Mouse (Mus musculus): ENCODE results near the gene Atp7a. TPM values are rescaled to one million over a fixed set of nuclear protein-coding genes. Genes with fewer than 3 reads are reported as not detected.

The Atp7a gene
- total RNA-seq, 4 experiments from 2014 or later, result 7.1 to 8.3 (median 7.6) TPM

DNA sequence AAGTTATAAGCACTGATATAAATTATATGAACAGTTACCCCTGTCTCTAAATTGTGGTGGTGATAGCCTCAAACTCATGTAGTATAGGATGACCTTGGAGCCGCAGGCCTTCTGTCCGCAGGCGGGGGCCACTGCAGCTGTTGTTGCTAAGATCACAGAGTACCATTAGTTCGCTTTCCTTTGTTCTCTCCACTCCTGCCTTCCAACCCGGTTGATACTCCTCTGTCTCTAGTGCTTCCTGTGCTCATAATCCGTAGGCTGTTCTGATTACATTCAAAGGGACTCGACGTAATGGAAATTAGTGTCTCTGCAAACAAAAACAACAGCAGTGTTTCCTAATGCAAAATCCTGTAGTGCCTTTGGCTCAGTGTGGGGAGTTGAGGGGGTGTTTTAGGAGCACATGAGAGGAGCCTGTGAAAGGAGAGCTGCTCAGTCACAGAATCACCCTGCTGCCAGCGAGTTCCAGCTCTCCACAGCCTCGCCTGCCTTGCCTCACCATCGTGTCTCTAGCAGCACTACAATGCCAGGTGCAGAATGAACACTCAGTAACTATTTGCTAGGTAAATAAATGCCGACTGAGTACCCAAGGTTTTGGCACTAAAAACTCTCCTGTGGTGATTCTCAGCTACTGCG, 53.9 kb downstream of the Atp7a start:
- DNase-seq (ENCODE audit: low spot score in 2 of 2), result no peak

- no peak for DNase-seq (ENCODE audit: low spot score in 2 of 2)
Observed at GRCm38 (mm10) chrX:106082518-106082917, 55.4 kb downstream of the Atp7a start.

DNA sequence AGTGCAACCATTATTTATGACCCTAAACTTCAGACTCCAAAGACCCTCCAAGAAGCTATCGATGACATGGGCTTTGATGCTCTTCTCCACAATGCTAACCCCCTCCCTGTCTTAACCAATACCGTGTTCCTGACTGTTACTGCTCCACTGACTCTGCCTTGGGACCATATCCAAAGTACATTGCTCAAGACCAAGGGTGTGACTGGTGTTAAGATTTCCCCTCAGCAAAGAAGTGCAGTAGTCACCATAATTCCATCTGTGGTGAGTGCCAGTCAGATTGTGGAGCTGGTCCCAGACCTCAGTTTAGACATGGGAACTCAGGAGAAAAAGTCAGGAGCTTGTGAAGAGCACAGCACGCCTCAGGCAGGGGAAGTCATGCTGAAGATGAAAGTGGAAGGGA, 58.1 kb downstream of the Atp7a start:
- DNase-seq (ENCODE audit: low spot score in 2 of 2), result peak; percentile 6 to 9

DNA sequence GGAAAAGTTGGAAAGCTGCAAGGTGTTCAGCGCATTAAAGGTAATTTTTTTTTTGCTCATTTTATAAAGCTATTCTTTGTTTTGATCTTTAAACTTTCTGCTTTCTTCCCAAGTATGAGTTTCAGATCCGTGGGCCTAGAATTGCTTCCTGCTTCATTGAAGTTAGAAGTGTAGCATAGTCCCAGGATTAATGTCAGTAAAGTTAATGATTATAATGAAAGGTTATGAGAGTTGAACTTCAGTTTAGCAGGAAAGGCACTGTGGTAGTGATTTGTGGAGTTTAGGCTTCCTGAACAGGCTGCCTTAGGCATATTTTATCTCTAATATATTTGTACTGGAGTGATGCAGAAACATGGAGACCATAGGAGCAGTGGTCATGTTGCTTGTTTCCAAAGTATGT, 58.5 kb downstream of the Atp7a start:
- DNase-seq (ENCODE audit: low spot score in 2 of 2), result no peak

- no peak for DNase-seq (ENCODE audit: low spot score in 2 of 2)
Observed at GRCm38 (mm10) chrX:106092939-106093338, 65.9 kb downstream of the Atp7a start.

DNA sequence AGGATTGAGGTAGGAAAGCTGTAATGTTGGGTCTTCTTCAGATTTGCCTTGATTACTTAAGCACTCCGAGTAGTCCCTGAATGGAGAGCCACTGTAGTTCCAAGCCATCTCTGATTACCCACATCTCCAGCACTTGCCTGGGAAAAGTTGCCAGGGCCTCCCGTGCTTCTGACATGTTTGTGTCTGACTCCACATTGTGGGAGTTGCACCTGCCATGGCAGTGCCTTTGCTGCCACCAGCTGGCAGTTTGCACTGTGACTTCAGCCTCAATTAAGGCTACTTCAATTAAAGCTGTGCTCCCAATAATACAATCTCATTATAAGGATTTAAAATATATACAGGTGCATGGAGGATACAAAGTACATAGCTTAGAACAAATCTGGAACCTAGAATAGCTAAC, 78.4 kb downstream of the Atp7a start:
- DNase-seq (ENCODE audit: low spot score in 2 of 2), result peak; percentile 5 to 17

GRCm38 (mm10) chrX:106113881-106114280, 86.8 kb downstream of the Atp7a start:
- DNase-seq (ENCODE audit: low spot score in 2 of 2), result no peak

DNA sequence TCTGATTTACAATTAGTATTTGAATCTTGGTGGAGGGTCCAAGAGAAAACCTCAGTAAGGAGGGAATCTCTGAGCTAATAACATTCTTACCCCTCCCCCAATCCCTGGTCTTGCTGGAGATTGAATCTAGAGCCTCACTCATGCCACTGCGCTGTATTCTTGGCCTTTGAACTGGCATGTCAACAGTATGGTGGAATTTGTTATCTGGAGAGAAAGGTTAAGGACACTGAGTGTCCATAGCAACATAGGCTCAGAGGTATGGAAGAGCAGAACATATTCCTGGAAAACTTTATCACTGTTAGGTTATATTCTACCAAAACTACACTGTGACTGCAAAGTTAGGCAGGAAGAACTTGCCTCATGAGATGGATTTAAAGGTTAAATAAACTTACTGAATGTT, 87.6 kb downstream of the Atp7a start:
- no peak for DNase-seq (ENCODE audit: low spot score in 2 of 2)

DNA sequence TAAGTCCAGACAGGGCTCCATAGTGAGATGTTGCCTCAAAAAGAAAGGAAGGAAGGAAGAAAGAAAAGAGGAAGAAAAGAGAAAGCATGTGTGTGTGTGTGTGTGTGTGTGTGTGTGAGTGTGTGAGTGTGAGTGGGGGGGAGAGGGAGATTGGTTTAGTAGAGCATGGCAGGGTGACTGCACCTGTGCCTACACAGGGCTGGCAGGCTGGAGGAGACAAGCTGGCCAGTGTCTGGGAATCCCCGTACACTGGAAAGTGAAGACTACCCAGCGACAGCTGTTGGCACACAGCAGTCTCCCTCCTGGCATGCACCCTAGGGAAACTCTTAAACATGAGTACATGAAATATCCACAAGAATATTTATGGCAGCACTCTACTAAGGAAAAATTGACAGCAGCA, 95.7 kb downstream of the Atp7a start:
- DNase-seq (ENCODE audit: low spot score in 2 of 2), result no peak

DNA sequence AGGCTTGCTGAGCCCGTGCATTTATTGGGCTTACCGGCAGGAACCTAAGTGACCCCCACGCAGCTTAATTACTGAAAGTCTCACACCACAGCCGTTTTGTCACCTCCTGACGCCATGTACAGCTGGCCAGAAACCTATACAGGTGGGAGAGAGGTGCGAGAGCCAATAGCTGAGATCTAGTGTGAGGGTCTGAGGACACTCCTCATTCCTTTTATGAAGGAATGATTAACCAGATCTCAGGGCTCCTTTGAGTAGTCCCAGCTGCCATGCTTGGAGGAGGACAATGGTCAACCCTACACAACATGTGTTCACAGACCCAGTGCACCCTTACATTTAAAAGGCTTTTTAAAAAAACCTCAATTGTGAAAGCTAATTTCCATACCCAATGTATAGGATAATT, 101.2 kb downstream of the Atp7a start:
- DNase-seq (ENCODE audit: low spot score in 2 of 2), result no peak

- no peak for DNase-seq (ENCODE audit: low spot score in 2 of 2)
Observed at GRCm38 (mm10) chrX:106129877-106130276, 102.8 kb downstream of the Atp7a start.

DNA sequence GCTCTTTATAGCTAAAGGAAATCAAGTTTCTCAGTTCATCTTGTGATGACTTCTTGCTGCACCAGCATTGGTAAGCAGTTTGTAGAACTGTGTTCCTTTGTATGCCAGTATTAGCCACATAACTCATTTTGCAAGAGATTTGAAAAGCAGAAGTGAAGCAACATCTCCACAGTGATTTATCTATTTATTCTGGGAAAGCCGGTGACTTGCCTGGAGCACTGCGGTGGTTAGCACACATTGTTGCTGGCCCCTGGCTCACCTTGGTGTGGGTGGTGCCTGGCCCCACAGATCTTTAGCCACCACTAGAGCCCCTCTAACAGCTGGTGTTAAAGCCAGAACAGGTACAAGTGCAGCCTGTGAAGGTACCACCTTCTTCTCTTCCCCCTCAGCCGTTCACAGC, 107.8 kb downstream of the Atp7a start:
- DNase-seq (ENCODE audit: low spot score in 2 of 2), result no peak

- no peak for DNase-seq (ENCODE audit: low spot score in 2 of 2)
Observed at GRCm38 (mm10) chrX:106135484-106135883, 108.4 kb downstream of the Atp7a start.

GRCm38 (mm10) chrX:106135916-106136575, 109.0 kb downstream of the Atp7a start:
- DNase-seq (ENCODE audit: low spot score in 2 of 2), result peak in 1 of 2 experiments; percentile 2

DNA sequence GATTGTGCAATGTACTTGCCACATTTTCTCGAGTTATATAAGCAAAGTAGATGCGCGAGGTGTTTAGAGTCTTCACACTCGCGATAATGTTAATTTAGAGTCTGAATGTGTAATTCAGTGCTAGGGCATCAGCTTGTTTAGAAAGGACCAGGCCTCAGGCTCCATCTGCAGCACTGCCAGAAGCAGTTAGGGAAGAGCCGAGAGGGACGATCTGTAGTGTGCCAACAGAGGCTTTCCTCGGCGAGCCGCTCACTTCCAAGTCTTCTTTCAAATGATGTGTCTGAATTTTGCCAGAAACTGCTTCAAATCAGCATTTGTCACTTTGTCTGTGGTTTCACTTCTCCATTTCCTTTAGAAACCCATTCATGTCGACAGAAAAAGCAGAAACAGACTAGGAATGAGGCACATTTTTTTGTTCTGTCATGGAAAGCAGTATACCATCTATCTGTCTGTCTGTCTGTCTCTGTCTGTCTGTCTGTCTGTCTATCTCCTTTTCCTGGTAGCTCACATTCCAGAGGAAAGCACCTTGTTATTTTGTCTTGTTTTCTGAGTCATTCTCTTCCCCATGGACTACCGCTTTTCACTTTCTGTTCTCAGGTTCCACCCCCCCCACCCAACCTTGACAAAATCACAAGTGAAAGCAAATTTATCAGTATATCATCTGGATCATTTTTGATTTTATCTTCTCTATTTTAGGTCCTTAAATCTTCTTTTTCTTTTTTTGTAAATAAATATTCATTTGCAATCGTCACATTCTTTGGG, 112.4 kb downstream of the Atp7a start:
- DNase-seq (ENCODE audit: low spot score in 2 of 2), result no peak

DNA sequence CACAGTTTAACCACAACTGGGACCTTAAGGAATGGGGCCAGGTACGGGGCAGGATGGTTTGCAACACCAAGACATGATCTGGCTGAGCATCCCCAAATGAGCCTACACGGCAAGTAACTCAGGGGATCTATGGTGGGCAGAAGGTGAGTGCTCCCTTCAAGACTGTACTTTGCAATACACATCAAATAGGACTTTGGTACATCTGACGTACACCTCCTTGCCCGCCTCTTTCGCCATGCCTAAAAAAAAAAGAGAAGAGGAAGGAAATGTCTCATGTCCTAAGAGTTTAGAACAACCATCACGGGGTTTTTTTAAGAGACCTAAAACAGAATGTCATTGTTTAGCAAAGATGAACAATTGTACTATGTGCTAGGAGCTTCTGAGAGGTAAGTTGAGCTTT, 115.9 kb downstream of the Atp7a start, which contains the start of gene Tlr13:
TSS of gene Tlr13 (plus strand) at position 269 of the 400 bp plus-strand sequence.
- DNase-seq (ENCODE audit: low spot score in 2 of 2), result no peak

GRCm38 (mm10) chrX:106148185-106148584, 121.1 kb downstream of the Atp7a start:
- no peak for DNase-seq (ENCODE audit: low spot score in 2 of 2)

DNA sequence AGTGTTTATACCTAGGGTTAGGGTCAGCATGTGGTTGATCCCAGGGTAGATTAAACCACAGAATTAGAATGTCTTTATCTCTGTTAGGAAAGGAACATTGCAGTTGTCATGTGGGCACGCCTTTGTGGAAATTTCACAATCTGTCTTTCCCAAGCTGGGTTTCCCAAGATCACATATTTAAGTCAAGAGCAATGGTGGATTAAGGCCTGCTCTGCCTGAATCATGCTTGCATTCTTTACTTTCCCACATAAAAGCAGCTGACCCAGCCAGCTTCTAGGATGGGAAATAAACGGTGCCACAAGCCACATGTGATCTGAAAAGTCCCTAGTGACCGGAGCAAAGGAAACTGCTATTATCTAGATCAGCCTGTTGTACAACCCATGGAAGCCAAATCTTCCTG, 122.4 kb downstream of the Atp7a start:
- DNase-seq (ENCODE audit: low spot score in 2 of 2), result no peak

- no peak for DNase-seq (ENCODE audit: low spot score in 2 of 2)
Observed at GRCm38 (mm10) chrX:106154180-106154586, 127.1 kb downstream of the Atp7a start.

GRCm38 (mm10) chrX:106155892-106156291, 128.8 kb downstream of the Atp7a start:
- DNase-seq (ENCODE audit: low spot score in 2 of 2), result no peak

GRCm38 (mm10) chrX:106163995-106164394, 136.9 kb downstream of the Atp7a start:
- DNase-seq (ENCODE audit: low spot score in 2 of 2), result no peak

- DNase-seq (ENCODE audit: low spot score in 2 of 2), result no peak
Observed at GRCm38 (mm10) chrX:106164555-106164954, 137.5 kb downstream of the Atp7a start.

Data from gastrocnemius, adult 8-10 months (tissue).